Mouse (Mus musculus) limb, embryonic 14.5 days (tissue): ENCODE measurements around the gene Celsr2. TPM values are rescaled to one million over a fixed set of nuclear protein-coding genes. Genes with fewer than 3 reads are reported as not detected.

ENCODE experiments used
- ATAC-seq: fragments of 200-750 bp; cut with Nextera tagmentation; 2 replicates; pipeline ENCODE4 v1.8.0; 2017; ENCODE audit warnings: low read depth, moderate number of reproducible peaks, moderate TSS enrichment; ENCODE audit not compliant: low FRiP score
- DNase-seq: peaks from one replicate; pipeline ENCODE4 v3.0.0-alpha.2; 2015; ENCODE audit warnings: low spot score
- H3K27ac ChIP-seq: fragments of 300-500 bp; sonication (generic); replicated peaks from 2 replicates; pipeline ENCODE4 v1.5.1; 2014; ENCODE audit warnings: low read depth, mild to moderate bottlenecking, low read length, moderate library complexity, mixed read lengths
- H3K27me3 ChIP-seq: fragments of 300-500 bp; sonication (generic); 2 replicates; pipeline ENCODE4 v1.6.1; 2014; ENCODE audit warnings: low read length, mixed read lengths; ENCODE audit not compliant: control insufficient read depth, insufficient read depth
- H3K36me3 ChIP-seq: fragments of 300-500 bp; sonication (generic); 2 replicates; pipeline ENCODE4 v1.6.1; 2014; ENCODE audit warnings: mild to moderate bottlenecking, low read length, moderate library complexity, mixed read lengths; ENCODE audit not compliant: control insufficient read depth, insufficient read depth
- H3K4me1 ChIP-seq: fragments of 300-500 bp; sonication (generic); 2 replicates; pipeline ENCODE4 v1.6.1; 2014; ENCODE audit warnings: antibody characterized with exemption, low read length, mixed read lengths; ENCODE audit not compliant: control insufficient read depth, insufficient read depth
- H3K4me2 ChIP-seq: fragments of 300-500 bp; sonication (generic); replicated peaks from 2 replicates; pipeline ENCODE4 v1.6.1; 2014; ENCODE audit warnings: low read depth, mild to moderate bottlenecking, low read length, moderate library complexity; ENCODE audit not compliant: severe bottlenecking
- H3K4me3 ChIP-seq: fragments of 300-500 bp; sonication (generic); replicated peaks from 2 replicates; pipeline ENCODE4 v1.5.1; 2014; ENCODE audit warnings: low read length
- H3K9ac ChIP-seq: fragments of 300-500 bp; sonication (generic); 2 replicates; pipeline ENCODE4 v1.6.1; 2014; ENCODE audit warnings: mild to moderate bottlenecking, low read depth, low read length, moderate library complexity; ENCODE audit not compliant: severe bottlenecking
- H3K9me3 ChIP-seq: fragments of 300-500 bp; sonication (generic); 2 replicates; pipeline ENCODE4 v1.6.1; 2016; ENCODE audit warnings: low read length; ENCODE audit not compliant: control insufficient read depth
- POLR2A ChIP-seq: fragments of 200-500 bp; IDR thresholded peaks from 2 replicates; pipeline ENCODE4 v1.8.0; 2012; ENCODE audit warnings: inconsistent platforms, mild to moderate bottlenecking, moderate library complexity, borderline replicate concordance; ENCODE audit not compliant: insufficient read depth, insufficient read length; ENCODE audit errors: extremely low read depth
- whole genome bisulfite sequencing: fragments of 180-500 bp; shearing (Covaris S2); extraction: QIAGEN DNeasy Blood & Tissue Kit; methylation state at CpG from one replicate; pipeline ENCODE4 v1.1.7; 2014; 5-methylcytosine and 5-hydroxymethylcytosine counted together
- polyA plus RNA-seq, 2 experiments: library from polyadenylated mRNA; depleted of rRNA in 1 of 2; stranded (reverse) in 1 of 2; unstranded in 1 of 2; fragments of >200 nt; fragmentation: Nextera tagmentation in 1 of 2; extraction: Ambion mirVana in 1 of 2; gene quantifications; 2 replicates each; pipeline versions ENCODE4 v1.2.1 to v1.2.3; 2012 to 2014

Celsr2 gene
- polyA plus RNA-seq, 2 experiments, result 10.5 to 18.9 TPM

- Histone ChIP-seq H3K4me2 (no peak overlapping the region), H3K4me3 (no peak overlapping the region), H3K27me3 (no peaks in the 10 kb centered on the region), H3K4me1 (no peaks in the 10 kb centered on the region), H3K27ac (no peak overlapping the region), H3K9ac (no peak overlapping the region), H3K36me3 (no peaks in the 10 kb centered on the region), H3K9me3 (no peaks in the 10 kb centered on the region)
- no peak for TF ChIP-seq POLR2A
- DNase-seq (no peak), ATAC-seq (no peak)
- 65% methylated on average over 3 of the region's 3 CpGs for WGBS
Observed at GRCm38 (mm10) chr3:108372274-108372673, 43.1 kb downstream of the Celsr2 start.

- no peak overlapping the region for H3K4me2 ChIP-seq
Observed at GRCm38 (mm10) chr3:108368721-108369120, 46.6 kb downstream of the Celsr2 start.

DNA sequence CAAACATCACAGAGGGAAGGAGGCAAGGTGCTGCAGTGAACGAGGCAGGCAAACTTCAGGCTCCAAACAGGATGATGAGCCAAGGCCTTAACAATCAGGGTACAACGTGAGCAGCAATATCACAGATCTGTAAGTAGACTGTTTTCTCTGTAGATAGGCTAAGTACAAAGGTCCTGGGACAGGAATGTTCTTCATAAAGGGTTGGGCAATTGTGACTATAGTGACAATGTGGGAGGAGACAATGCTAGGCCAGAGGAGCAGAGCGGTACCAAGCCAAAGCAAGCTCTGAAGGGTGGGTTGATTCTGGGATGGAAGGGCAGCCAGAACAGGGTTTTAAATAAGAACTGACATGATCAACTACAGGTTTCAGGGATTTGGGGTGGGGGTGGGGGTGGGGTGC lies 47.5 kb downstream of the Celsr2 start:
- no peaks in the 10 kb centered on the region for H3K27me3 ChIP-seq
- DNase-seq (no peak), ATAC-seq (no peak)
- 74% methylated on average over 3 of the region's 3 CpGs for WGBS
- H3K36me3 ChIP-seq, result no peaks in the 10 kb centered on the region
- no peak overlapping the region for H3K4me3 ChIP-seq
- H3K9ac ChIP-seq, result no peak overlapping the region
- no peaks in the 10 kb centered on the region for H3K4me1 ChIP-seq
- H3K4me2 ChIP-seq, result no peak overlapping the region
- no peaks in the 10 kb centered on the region for H3K9me3 ChIP-seq
- H3K27ac ChIP-seq, result no peak overlapping the region
- no peak for TF ChIP-seq POLR2A

More at GRCm38 (mm10) chr3:108368721-108369120, 46.6 kb downstream of the Celsr2 start:
- Histone ChIP-seq H3K36me3 (no peaks in the 10 kb centered on the region), H3K27ac (no peak overlapping the region), H3K4me1 (no peaks in the 10 kb centered on the region), H3K4me3 (no peak overlapping the region), H3K9me3 (no peaks in the 10 kb centered on the region), H3K9ac (no peak overlapping the region), H3K27me3 (no peaks in the 10 kb centered on the region)
- ATAC-seq (no peak), DNase-seq (no peak)
- WGBS, result 84% methylated on average over 5 of the region's 5 CpGs
- no peak for TF ChIP-seq POLR2A

GRCm38 (mm10) chr3:108367173-108367572 lies 48.2 kb downstream of the Celsr2 start:
- Histone ChIP-seq H3K9ac (no peak overlapping the region), H3K4me1 (no peaks in the 10 kb centered on the region), H3K4me3 (no peak overlapping the region), H3K4me2 (no peak overlapping the region), H3K27me3 (no peaks in the 10 kb centered on the region), H3K36me3 (no peaks in the 10 kb centered on the region), H3K9me3 (no peaks in the 10 kb centered on the region), H3K27ac (no peak overlapping the region)
- no peak for ATAC-seq
- no peak for DNase-seq
- TF ChIP-seq POLR2A, result no peak
- WGBS, result 60% methylated on average over 9 of the region's 9 CpGs

- DNase-seq (no peak), ATAC-seq (no peak)
- 70% methylated on average over 9 of the region's 9 CpGs for WGBS
- Histone ChIP-seq H3K27me3 (no peaks in the 10 kb centered on the region), H3K36me3 (no peaks in the 10 kb centered on the region), H3K4me2 (no peak within 1 kb of the TSS), H3K27ac (no peak within 1 kb of the TSS), H3K4me1 (peaks cover 12% of the 10 kb centered on the region), H3K9me3 (no peaks in the 10 kb centered on the region), H3K4me3 (no peak within 1 kb of the TSS), H3K9ac (no peak within 1 kb of the TSS)
- TF ChIP-seq POLR2A, result no peak
Observed at GRCm38 (mm10) chr3:108364270-108364995, 50.9 kb downstream of the Celsr2 start, which contains the start of gene Mybphl. TSS of gene Mybphl (plus strand) at chr3:108364911.
